Mouse (Mus musculus) spleen, adult 2 months (tissue): ENCODE data around the gene Sdk1. TPM values are rescaled to one million over a fixed set of nuclear protein-coding genes. Genes with fewer than 3 reads are reported as not detected.

ENCODE experiments used
- DNase-seq, 2 experiments: peaks; one replicate each; pipeline versions ENCODE4 v3.0.0 to v3.0.0-alpha.2; 2012 to 2021; ENCODE audit warnings: low spot score in 2 of 2, low read depth in 1 of 2
- H3K27ac ChIP-seq: fragments of 200-500 bp; 2 replicates; pipeline ENCODE4 v1.5.1; 2012; ENCODE audit warnings: low read length, inconsistent platforms; ENCODE audit not compliant: insufficient read depth
- H3K27me3 ChIP-seq: fragments of 200-500 bp; 2 replicates; pipeline ENCODE4 v1.6.1; 2012; ENCODE audit warnings: mild to moderate bottlenecking, moderate library complexity, low read length, inconsistent platforms; ENCODE audit not compliant: control insufficient read depth, insufficient read depth
- H3K36me3 ChIP-seq: fragments of 200-500 bp; 2 replicates; pipeline ENCODE4 v1.6.1; 2012; ENCODE audit warnings: mild to moderate bottlenecking, low read length, inconsistent platforms; ENCODE audit not compliant: control insufficient read depth, insufficient read depth
- H3K4me1 ChIP-seq: fragments of 200-500 bp; 2 replicates; pipeline ENCODE4 v1.6.1; 2011; ENCODE audit warnings: inconsistent platforms; ENCODE audit not compliant: control insufficient read depth, insufficient read depth, insufficient read length
- H3K4me3 ChIP-seq: fragments of 200-500 bp; 2 replicates; pipeline ENCODE4 v1.5.1; 2011; ENCODE audit warnings: mild to moderate bottlenecking, inconsistent platforms; ENCODE audit not compliant: insufficient read depth, insufficient read length; ENCODE audit errors: extremely low read depth
- CTCF ChIP-seq: fragments of 200-500 bp; IDR thresholded peaks from 2 replicates; pipeline ENCODE4 v1.5.1; 2011; ENCODE audit warnings: mild to moderate bottlenecking, inconsistent platforms; ENCODE audit not compliant: insufficient read depth, insufficient read length, insufficient replicate concordance; ENCODE audit errors: extremely low read depth
- POLR2A ChIP-seq: fragments of 200-500 bp; IDR thresholded peaks from 2 replicates; pipeline ENCODE4 v1.6.1; 2011; ENCODE audit warnings: low read depth, low read length, inconsistent platforms
- WGBS: fragments of 180-500 bp; shearing (Covaris S2); methylation state at CpG from one replicate; pipeline ENCODE4 v1.1.7; 2018; 5-methylcytosine and 5-hydroxymethylcytosine counted together
- polyA plus RNA-seq: library from polyadenylated mRNA; depleted of rRNA; stranded (reverse); fragments of >200 nt; gene quantifications from 2 replicates; pipeline ENCODE4 v1.2.3, GENCODE M21; 2012

The Sdk1 gene
- polyA plus RNA-seq, 1 experiment, result 0.62 TPM

DNA sequence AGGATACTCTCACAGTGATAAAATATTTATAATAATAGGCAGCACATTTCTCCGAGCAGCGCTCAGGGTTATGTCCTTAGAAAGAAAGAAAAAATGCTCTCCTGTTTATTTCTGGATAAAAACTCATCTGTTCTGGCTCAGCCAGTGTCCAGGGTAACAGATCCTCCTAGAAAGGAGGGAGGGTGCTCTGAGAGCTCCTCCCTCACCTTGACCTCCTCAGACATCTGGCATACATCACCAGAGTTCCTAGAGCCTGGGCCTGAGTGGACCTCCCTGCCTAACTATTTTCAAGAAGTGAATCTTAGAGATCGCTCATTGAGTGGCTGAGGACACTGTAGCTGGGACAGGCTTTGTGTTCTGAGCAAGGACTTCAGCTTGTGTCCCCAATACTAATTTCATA lies 760.7 kb downstream of the Sdk1 start:
- Histone ChIP-seq H3K27ac (no peak overlapping the region), H3K4me3 (no peak overlapping the region), H3K27me3 (no peaks in the 10 kb centered on the region), H3K4me1 (no peaks in the 10 kb centered on the region), H3K36me3 (no peaks in the 10 kb centered on the region)
- TF ChIP-seq CTCF (no peak), POLR2A (no peak)
- DNase-seq, result no peak
- WGBS, result 90% methylated on average over 3 of the region's 3 CpGs

GRCm38 (mm10) chr5:142010189-142010588 lies 768.9 kb downstream of the Sdk1 start:
- DNase-seq, result no peak
- Histone ChIP-seq H3K36me3 (no peaks in the 10 kb centered on the region), H3K4me1 (no peaks in the 10 kb centered on the region), H3K27ac (no peak overlapping the region), H3K27me3 (no peaks in the 10 kb centered on the region), H3K4me3 (no peak overlapping the region)
- TF ChIP-seq CTCF, result no peak
- no peak for TF ChIP-seq POLR2A
- WGBS, result 53% methylated on average over 3 of the region's 3 CpGs

GRCm38 (mm10) chr5:142017001-142017400 lies 775.7 kb downstream of the Sdk1 start:
- H3K4me3 ChIP-seq, result no peak overlapping the region
- 88% methylated on average over 7 of the region's 7 CpGs for WGBS
- no peak for TF ChIP-seq POLR2A
- TF ChIP-seq CTCF, result no peak
- no peak for DNase-seq
- no peaks in the 10 kb centered on the region for H3K27me3 ChIP-seq
- H3K27ac ChIP-seq, result no peak overlapping the region
- no peaks in the 10 kb centered on the region for H3K4me1 ChIP-seq
- no peaks in the 10 kb centered on the region for H3K36me3 ChIP-seq

- TF ChIP-seq POLR2A, result no peak
- no peak for TF ChIP-seq CTCF
- WGBS, result 77% methylated on average over 4 of the region's 4 CpGs
- no peaks in the 10 kb centered on the region for H3K36me3 ChIP-seq
- H3K4me3 ChIP-seq, result no peak overlapping the region
- H3K27ac ChIP-seq, result no peak overlapping the region
- DNase-seq, result no peak
- no peaks in the 10 kb centered on the region for H3K27me3 ChIP-seq
- H3K4me1 ChIP-seq, result no peaks in the 10 kb centered on the region
Observed at GRCm38 (mm10) chr5:142022877-142023580, 781.7 kb downstream of the Sdk1 start.

DNA sequence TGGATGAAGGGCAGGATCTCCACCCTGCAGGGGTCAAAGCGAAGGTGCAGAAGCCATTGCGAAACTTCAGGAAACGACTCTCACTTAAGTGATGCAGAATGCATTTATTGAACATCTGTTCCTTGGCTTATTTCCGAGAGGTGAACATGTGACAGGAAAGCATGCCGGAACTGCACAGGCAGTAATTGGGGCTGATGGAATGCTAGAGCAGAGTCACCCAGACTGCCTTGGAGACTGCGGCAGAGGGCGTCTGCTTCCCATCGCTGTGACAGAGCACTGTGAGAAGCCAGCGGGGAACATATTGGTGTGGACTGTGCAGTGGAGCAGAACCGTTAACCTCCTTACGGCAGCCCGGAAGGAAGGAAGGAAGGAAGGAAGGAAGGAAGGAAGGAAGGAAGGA lies 783.2 kb downstream of the Sdk1 start:
- TF ChIP-seq POLR2A (no peak), CTCF (no peak)
- 57% methylated on average over 12 of the region's 12 CpGs for WGBS
- Histone ChIP-seq H3K4me3 (no peak overlapping the region), H3K27me3 (no peaks in the 10 kb centered on the region), H3K27ac (no peak overlapping the region), H3K36me3 (no peaks in the 10 kb centered on the region), H3K4me1 (no peaks in the 10 kb centered on the region)
- no peak for DNase-seq

DNA sequence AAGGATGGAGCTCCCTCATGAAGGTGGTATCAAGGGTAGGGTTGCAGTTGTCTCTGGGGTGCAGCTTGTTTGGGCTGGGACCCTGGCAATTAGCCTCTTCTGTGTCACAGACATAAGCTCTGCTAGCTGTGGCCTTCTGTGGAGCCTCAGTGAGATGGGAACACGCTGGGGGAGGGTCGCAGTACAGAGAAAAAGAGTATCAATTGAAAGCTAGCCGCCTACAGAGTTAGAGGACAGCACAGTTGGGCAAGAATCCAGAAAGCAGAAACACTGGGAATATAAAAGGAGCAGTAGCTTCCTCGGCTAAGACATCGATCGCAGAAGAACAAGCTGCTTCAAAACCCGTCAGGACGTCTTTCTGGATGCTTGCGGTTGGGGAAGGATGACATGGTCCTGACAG lies 795.2 kb downstream of the Sdk1 start:
- H3K4me3 ChIP-seq, result no peak overlapping the region
- H3K36me3 ChIP-seq, result no peaks in the 10 kb centered on the region
- no peaks in the 10 kb centered on the region for H3K27me3 ChIP-seq
- no peak overlapping the region for H3K27ac ChIP-seq
- DNase-seq, result no peak
- 91% methylated on average over 9 of the region's 9 CpGs for WGBS
- H3K4me1 ChIP-seq, result peaks cover 22% of the 10 kb centered on the region; the same call in 1 of the 2 replicates
- TF ChIP-seq POLR2A (no peak), CTCF (no peak)

DNA sequence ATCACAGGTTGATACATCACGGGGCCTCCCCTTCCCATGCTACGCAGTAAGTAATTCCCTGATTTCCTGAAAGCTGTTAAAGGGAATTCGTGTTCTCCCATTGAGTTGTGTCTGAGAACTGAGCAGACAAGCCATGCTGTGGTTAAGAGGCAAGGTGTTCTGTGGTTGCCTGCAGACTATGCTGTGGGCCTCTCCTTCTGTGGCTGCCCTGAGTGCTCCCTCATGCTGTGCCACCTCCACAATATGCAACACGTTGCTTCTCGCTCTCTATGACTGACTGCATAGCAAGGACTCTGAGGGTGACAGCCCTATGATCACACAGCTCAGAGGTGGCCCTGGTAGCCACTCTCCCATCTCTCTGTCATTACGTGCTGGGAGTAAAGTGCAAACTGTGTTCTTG lies 797.9 kb downstream of the Sdk1 start:
- no peak for TF ChIP-seq POLR2A
- no peak for TF ChIP-seq CTCF
- no peak for DNase-seq
- no peak overlapping the region for H3K4me3 ChIP-seq
- no peaks in the 10 kb centered on the region for H3K27me3 ChIP-seq
- H3K4me1 ChIP-seq, result peaks cover 29% of the 10 kb centered on the region; the same call in 1 of the 2 replicates
- no peaks in the 10 kb centered on the region for H3K36me3 ChIP-seq
- no peak overlapping the region for H3K27ac ChIP-seq
- WGBS, result 60% methylated on average over 6 of the region's 6 CpGs
